Mouse (Mus musculus): ENCODE measurements around the gene Irak2.

The Irak2 gene

GRCm38 (mm10) chr6:113686551-113687125, 48.4 kb downstream of the Irak2 start:
- in situ Hi-C loops (cut with MboI; ENCODE audit: low pct_unique_long_range_greater_than_20kb in 1 of 2, low sequenced_read_pairs in 2 of 2, unreplicated experiment in 1 of 2), result no loop called here

DNA sequence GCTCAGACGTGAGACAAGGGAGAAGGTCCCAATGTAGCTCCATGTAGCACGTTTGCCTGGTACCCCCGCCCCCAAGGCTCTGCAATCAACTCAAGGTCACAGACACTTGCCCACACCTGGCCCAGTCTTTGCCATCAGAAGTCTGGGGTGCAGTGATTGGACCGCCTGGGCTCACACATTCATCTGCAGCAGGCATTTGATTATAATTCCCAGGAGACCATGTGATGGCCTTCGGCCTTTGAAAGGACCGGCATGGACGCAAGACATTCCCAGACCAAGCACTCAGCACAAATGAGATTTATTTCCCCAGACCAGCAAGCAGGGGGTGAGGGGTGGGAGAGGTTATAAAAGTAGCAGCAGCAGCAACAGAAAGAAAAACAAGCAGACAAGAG, 51.7 kb downstream of the Irak2 start:
- in situ Hi-C loops (cut with MboI; ENCODE audit: low pct_unique_long_range_greater_than_20kb in 1 of 2, low sequenced_read_pairs in 2 of 2, unreplicated experiment in 1 of 2), result no loop called here

- in situ Hi-C loops (cut with MboI; ENCODE audit: low pct_unique_long_range_greater_than_20kb in 1 of 2, low sequenced_read_pairs in 2 of 2, unreplicated experiment in 1 of 2), result no loop called here
These were observed 52.3 kb downstream of the Irak2 start for GRCm38 (mm10) chr6:113690400-113691083.

- in situ Hi-C loops (cut with MboI; ENCODE audit: low pct_unique_long_range_greater_than_20kb in 1 of 2, low sequenced_read_pairs in 2 of 2, unreplicated experiment in 1 of 2), result no loop called here
These were observed 52.8 kb downstream of the Irak2 start for GRCm38 (mm10) chr6:113691084-113691462.

GRCm38 (mm10) chr6:113692661-113693133, 54.4 kb downstream of the Irak2 start:
- in situ Hi-C loops (cut with MboI; ENCODE audit: low pct_unique_long_range_greater_than_20kb in 1 of 2, low sequenced_read_pairs in 2 of 2, unreplicated experiment in 1 of 2), result no loop called here

DNA sequence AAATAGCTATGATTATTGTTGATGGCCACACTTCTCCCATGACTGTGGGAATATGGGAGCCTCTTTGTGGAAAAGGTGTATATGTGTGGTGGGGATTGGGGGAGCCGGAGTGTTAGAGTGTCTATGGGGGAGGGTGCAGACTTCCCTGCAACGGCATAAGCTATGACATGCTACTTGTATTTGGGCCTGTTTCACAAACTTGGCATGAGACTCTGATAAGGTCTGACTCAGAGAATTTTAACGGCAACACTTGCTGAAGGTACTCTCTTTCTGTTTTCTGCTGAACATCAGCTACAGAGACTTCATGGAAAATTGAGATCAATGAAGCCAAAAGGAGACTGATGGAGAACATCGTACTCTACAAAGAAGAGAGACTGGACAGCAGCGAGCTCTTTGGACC, 55.1 kb downstream of the Irak2 start:
- in situ Hi-C loops (cut with MboI; ENCODE audit: low pct_unique_long_range_greater_than_20kb in 1 of 2, low sequenced_read_pairs in 2 of 2, unreplicated experiment in 1 of 2), result no loop called here

DNA sequence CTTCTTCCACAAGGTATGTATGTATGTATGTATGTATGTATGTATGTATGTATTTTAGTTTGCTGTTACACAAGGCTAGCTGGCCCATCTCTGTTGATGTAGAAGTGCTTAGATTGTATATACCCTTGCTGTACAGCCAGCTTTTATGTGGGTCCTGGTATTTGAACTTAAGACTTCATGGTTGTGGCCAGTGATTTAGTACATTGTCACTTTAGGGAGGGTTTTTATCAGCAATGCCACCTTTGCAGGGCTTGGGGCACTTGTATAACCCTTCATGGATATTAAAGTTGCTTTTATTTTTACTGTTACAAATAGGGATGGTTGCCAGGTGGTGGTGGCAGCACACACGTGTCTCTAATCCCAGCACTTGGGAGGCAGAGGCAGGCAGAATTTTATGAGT, 56.9 kb downstream of the Irak2 start:
- in situ Hi-C loops (cut with MboI; ENCODE audit: low pct_unique_long_range_greater_than_20kb in 1 of 2, low sequenced_read_pairs in 2 of 2, unreplicated experiment in 1 of 2), result no loop called here

GRCm38 (mm10) chr6:113695766-113696355, 57.6 kb downstream of the Irak2 start:
- in situ Hi-C loops (cut with MboI; ENCODE audit: low pct_unique_long_range_greater_than_20kb in 1 of 2, low sequenced_read_pairs in 2 of 2, unreplicated experiment in 1 of 2), result no loop called here

DNA sequence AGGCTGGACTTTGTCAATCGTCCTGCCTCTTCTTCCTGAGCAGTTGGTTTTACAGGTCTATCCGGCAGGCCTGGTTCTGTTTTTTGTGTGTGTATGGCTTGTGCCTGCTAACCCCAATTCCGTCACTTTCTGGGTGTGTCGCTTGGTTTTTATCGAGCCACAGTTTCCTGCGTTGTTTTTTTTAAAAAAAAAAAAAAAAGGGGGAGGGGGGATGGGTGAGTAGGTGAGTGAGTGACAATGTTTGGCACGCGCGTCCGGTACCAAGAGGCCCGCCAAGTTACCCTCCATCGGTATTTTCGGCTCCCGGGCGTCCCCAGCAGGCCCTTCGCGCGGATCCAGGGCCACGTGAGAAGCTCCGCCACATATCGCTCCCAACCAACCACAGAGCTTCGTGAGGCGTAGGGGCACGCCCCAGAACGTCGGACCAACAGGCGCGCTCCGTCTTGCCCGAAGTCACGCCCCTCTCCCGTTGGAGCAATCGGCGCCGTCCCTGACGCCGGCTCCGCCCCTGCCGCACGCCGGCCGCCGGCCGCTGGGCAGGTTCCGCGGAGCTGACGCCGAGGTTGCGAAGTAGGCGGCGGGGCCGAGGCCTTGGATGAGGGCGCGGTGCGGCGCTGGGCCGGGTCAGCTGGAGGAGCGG, 58.4 kb downstream of the Irak2 start, which contains the start of gene Tatdn2:
Gene Tatdn2, plus strand, starts transcription at position 469 of the 640 bp plus-strand sequence.
- in situ Hi-C loops (cut with MboI; ENCODE audit: low pct_unique_long_range_greater_than_20kb in 1 of 2, low sequenced_read_pairs in 2 of 2, unreplicated experiment in 1 of 2), result no loop called here

DNA sequence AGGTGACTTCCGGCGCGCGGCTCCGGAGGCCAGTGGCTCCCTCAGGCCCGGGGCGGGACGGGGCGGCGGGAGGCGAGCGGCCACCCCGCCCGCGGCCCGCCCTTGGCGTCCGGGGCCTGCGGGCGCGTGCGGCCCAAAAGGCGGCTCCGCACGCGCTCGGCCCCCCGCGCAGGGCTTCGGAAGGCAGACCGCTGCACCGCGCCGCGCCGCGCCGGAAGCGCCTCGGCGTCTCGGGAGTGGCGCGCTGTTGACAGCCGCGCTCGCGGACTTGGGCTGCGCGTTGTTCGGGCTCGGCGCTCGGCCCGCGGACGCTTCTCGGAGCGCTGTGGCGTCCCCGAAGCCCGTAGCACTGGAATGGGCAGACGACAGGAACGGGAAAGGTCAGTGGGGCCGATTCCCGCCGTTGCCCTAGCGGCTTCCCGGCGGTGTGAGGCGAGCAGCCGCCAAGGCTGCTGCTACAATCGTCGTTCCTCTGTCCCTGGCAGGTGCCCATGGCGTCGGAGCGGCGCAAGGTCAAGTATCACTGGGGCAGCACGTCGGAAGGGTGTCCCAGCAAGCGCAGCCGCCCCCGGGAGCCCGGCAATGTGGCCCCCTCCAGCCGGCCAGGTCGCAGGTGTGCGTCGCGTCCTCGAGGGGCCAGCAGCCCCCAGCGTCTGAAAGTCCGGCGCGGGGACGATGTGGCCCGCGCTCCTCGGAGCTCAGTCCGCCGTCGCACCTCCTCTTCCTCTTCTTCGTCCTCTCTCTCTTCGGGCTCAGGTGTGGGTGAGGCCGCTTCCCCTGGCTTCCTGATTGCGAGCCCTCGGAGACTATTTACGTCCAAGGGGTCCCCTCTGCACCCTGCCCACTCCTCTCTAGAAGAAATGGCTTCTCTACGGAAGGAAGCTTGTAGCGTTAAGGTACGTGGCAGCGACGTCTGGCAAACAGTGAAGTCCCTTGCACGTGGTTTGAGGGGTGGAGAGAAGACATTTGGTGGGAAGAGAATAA, 59.2 kb downstream of the Irak2 start:
- in situ Hi-C loops (cut with MboI; ENCODE audit: low pct_unique_long_range_greater_than_20kb in 1 of 2, low sequenced_read_pairs in 2 of 2, unreplicated experiment in 1 of 2), result no loop called here

DNA sequence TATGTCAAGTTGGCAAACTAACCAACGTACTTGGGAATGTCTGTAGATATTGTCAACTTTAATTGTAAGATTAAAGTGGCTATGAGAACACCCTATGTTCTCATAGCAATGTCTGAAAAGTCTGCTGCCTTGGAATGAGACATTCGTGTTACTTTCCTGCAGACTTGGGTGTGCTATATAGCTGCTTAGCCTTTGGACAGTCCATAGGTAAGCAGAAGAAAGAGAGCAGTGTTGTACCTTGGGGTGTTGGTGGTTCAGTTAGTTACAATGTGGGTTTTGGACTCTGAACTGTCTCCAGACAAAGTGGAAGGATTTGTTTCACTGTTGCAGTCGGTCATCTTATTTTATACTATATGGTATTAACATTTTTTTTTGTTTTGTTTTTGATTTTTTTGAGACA, 74.5 kb downstream of the Irak2 start:
- in situ Hi-C loops (cut with MboI; ENCODE audit: low pct_unique_long_range_greater_than_20kb in 1 of 2, low sequenced_read_pairs in 2 of 2, unreplicated experiment in 1 of 2), result loop anchor here in 1 of 2 experiments (25.0 kb wide), 1 partner anchor 575 kb away; no protein-coding TSS in a partner anchor

GRCm38 (mm10) chr6:113713389-113713788, 75.1 kb downstream of the Irak2 start:
- in situ Hi-C loops (cut with MboI; ENCODE audit: low pct_unique_long_range_greater_than_20kb in 1 of 2, low sequenced_read_pairs in 2 of 2, unreplicated experiment in 1 of 2), result loop anchor here in 1 of 2 experiments (25.0 kb wide), 1 partner anchor 576 kb away; no protein-coding TSS in a partner anchor

DNA sequence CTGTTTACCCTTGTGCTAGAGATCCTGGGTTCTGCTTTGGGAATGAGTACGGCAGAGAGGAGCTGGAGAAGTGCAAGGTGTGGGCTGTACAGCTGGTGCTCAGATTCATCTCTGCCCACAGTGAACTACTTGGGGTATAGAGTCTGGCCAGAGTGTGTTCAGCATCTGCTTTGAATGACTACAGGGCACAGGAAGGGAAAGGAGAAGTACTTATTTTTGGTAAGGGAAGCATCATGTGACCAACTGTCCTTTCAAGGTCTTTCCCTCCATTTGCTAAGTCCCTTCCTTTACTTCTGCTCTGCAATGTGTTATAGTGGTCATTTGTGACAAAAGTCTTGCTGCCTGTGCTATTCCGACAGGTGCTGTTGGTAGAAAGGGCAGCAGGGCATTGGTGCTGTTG, 76.0 kb downstream of the Irak2 start:
- in situ Hi-C loops (cut with MboI; ENCODE audit: low pct_unique_long_range_greater_than_20kb in 1 of 2, low sequenced_read_pairs in 2 of 2, unreplicated experiment in 1 of 2), result loop anchor here in 1 of 2 experiments (25.0 kb wide), 1 partner anchor 577 kb away; no protein-coding TSS in a partner anchor

- in situ Hi-C loops (cut with MboI; ENCODE audit: low pct_unique_long_range_greater_than_20kb in 1 of 2, low sequenced_read_pairs in 2 of 2, unreplicated experiment in 1 of 2), result loop anchor here in 1 of 2 experiments (25.0 kb wide), 1 partner anchor 577 kb away; no protein-coding TSS in a partner anchor
These were observed 76.5 kb downstream of the Irak2 start for GRCm38 (mm10) chr6:113714797-113715196.

DNA sequence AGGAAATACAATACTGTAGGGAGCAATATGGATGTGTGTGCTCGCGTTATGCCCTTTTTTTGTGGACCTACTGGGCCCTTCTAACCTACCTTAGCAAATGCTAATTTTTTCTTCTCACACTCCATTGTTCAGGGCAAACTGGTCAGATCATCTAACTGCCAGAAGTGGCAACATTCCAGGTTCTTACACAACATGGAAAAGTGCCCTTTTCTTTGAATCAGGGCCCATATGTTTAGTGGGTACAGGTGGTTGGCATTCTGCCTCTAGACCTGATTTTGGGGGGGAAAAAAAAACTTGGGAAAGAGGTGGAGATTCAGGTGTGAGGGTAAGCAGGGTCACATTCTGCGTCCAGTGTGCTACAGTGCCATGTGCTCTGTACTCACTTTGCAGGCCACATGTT, 79.3 kb downstream of the Irak2 start:
- in situ Hi-C loops (cut with MboI; ENCODE audit: low pct_unique_long_range_greater_than_20kb in 1 of 2, low sequenced_read_pairs in 2 of 2, unreplicated experiment in 1 of 2), result loop anchor here in 1 of 2 experiments (25.0 kb wide), 1 partner anchor 580 kb away; no protein-coding TSS in a partner anchor

DNA sequence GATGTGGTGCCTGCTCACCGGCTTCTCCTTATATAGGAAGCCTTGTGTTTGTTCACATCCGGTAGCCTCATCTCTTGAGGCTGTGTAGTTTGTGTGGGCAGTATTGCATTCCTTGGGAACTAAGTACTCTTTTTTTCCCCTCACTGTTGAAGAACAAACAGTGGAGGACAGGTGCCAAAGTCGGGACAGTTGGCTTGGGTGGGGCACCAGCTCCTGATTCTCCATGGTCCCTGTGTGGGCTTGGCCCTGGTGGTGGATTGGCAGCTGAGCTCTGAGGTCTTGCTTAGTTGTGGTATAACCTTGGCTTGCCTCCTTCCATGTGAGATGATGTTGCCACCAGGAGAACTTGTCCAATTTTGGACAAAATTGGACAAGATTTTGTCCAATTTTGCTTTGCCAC, 81.6 kb downstream of the Irak2 start, which contains the start of gene Ghrl:
Gene Ghrl, minus strand, starts transcription at position 3 of the 400 bp plus-strand sequence.
- in situ Hi-C loops (cut with MboI; ENCODE audit: low pct_unique_long_range_greater_than_20kb in 1 of 2, low sequenced_read_pairs in 2 of 2, unreplicated experiment in 1 of 2), result loop anchor here in 1 of 2 experiments (25.0 kb wide), 1 partner anchor 583 kb away; no protein-coding TSS in a partner anchor

- in situ Hi-C loops (cut with MboI; ENCODE audit: low pct_unique_long_range_greater_than_20kb in 1 of 2, low sequenced_read_pairs in 2 of 2, unreplicated experiment in 1 of 2), result loop anchor here in 1 of 2 experiments (25.0 kb wide), 1 partner anchor 584 kb away; no protein-coding TSS in a partner anchor
These were observed 82.8 kb downstream of the Irak2 start for GRCm38 (mm10) chr6:113721061-113721460.

DNA sequence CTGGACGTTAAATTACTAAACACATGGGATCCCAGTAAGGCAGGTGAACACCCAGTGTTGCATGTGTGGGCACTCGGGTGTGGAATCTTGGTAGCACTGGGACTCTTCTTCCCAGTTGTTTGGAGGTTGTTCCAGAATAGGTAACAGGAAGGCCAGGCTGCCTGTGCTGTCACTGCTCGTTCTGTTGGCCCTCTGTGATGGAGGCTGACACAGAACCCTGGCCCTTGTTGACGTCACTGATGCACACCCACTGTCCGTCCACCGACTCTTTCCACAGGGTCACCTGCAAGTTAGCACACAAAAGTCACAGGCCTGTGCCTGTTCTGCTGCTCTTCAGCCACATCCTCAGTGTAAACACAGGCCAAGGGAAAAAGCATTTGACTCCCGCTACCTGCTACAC, 89.9 kb downstream of the Irak2 start:
- in situ Hi-C loops (cut with MboI; ENCODE audit: low pct_unique_long_range_greater_than_20kb in 1 of 2, low sequenced_read_pairs in 2 of 2, unreplicated experiment in 1 of 2), result no loop called here

All from mouse embryonic stem cell (cell line).